Mouse (Mus musculus) hindbrain, embryonic 11.5 days (tissue): ENCODE results near the gene Btnl10. TPM values are rescaled to one million over a fixed set of nuclear protein-coding genes. Genes with fewer than 3 reads are reported as not detected.
"Not testable (repeated sequence)": the region's sequence is repeated elsewhere in the genome, so short reads cannot be mapped to it uniquely, and the experiment has no call there.

Source experiments
- ATAC-seq: fragments of 200-750 bp; cut with Nextera tagmentation; 2 replicates; pipeline ENCODE4 v1.8.0; 2017; ENCODE audit warnings: mild to moderate bottlenecking, moderate TSS enrichment, moderate library complexity; ENCODE audit not compliant: low FRiP score
- DNase-seq: peaks from one replicate; pipeline ENCODE4 v3.0.0-alpha.2; 2015; ENCODE audit warnings: low spot score
- H3K27ac ChIP-seq: fragments of 300-500 bp; sonication (generic); 2 replicates; pipeline ENCODE4 v1.5.1; 2014; ENCODE audit warnings: mild to moderate bottlenecking, low read depth, low read length
- H3K27me3 ChIP-seq: fragments of 300-500 bp; sonication (generic); 2 replicates; pipeline ENCODE4 v1.6.1; 2014; ENCODE audit warnings: mild to moderate bottlenecking, low read length, moderate library complexity, mixed read lengths; ENCODE audit not compliant: control insufficient read depth, insufficient read depth
- H3K36me3 ChIP-seq: fragments of 300-500 bp; sonication (generic); 2 replicates; pipeline ENCODE4 v1.6.1; 2014; ENCODE audit warnings: mild to moderate bottlenecking, low read length, moderate library complexity, mixed read lengths; ENCODE audit not compliant: control insufficient read depth, insufficient read depth
- H3K4me1 ChIP-seq: fragments of 300-500 bp; sonication (generic); replicated peaks from 2 replicates; pipeline ENCODE4 v1.6.1; 2014; ENCODE audit warnings: low read length, mixed read lengths; ENCODE audit not compliant: control insufficient read depth, insufficient read depth
- H3K4me2 ChIP-seq: fragments of 300-500 bp; sonication (generic); replicated peaks from 2 replicates; pipeline ENCODE4 v1.6.1; 2014; ENCODE audit warnings: mild to moderate bottlenecking, low read depth, low read length
- H3K4me3 ChIP-seq: fragments of 300-500 bp; sonication (generic); 2 replicates; pipeline ENCODE4 v1.5.1; 2014; ENCODE audit warnings: low read depth, low read length
- H3K9ac ChIP-seq: fragments of 300-500 bp; sonication (generic); 2 replicates; pipeline ENCODE4 v1.6.1; 2014; ENCODE audit warnings: low read depth, low read length
- H3K9me3 ChIP-seq: fragments of 300-500 bp; sonication (generic); 2 replicates; pipeline ENCODE4 v1.6.1; 2016; ENCODE audit warnings: low read length; ENCODE audit not compliant: control insufficient read depth
- WGBS: fragments of 180-500 bp; shearing (Covaris S2); extraction: QIAGEN DNeasy Blood & Tissue Kit; methylation state at CpG from one replicate; pipeline ENCODE4 v1.1.7; 2014; 5-methylcytosine and 5-hydroxymethylcytosine counted together
- polyA plus RNA-seq: library from polyadenylated mRNA; unstranded; fragments of >200 nt; fragmentation: Nextera tagmentation; extraction: Ambion mirVana; gene quantifications from 2 replicates; pipeline ENCODE4 v1.2.1, GENCODE M21; 2014

Btnl10 gene
- polyA plus RNA-seq, 1 experiment from 2014 or later, result not detected

DNA sequence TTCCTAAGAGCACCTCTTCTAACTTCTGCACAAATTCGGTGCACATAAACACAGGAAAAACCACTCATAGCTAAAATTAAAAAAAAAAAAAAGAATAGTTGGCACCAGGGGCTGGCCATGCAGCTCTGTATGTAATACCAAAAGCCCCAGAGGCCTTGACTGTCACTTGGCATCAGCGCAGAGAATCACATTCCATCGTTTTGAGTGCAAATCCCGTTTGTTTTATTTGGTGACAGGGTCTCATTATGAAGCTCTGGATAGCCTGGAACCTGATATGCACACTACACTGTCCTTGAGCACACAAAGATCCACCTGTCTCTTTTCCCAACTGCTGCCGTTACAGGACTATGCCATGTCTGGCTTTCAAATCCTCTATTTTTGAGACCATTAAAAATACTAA is 33.5 kb downstream of the Btnl10 start:
- ATAC-seq (no peak), DNase-seq (no peak)
- Histone ChIP-seq H3K27me3 (no peaks in the 10 kb centered on the region), H3K27ac (no peak overlapping the region), H3K36me3 (no peaks in the 10 kb centered on the region), H3K9me3 (no peaks in the 10 kb centered on the region), H3K4me3 (no peak overlapping the region), H3K4me1 (no peaks in the 10 kb centered on the region), H3K9ac (no peak overlapping the region), H3K4me2 (no peak overlapping the region)
- 72% methylated on average over 5 of the region's 5 CpGs for WGBS

DNA sequence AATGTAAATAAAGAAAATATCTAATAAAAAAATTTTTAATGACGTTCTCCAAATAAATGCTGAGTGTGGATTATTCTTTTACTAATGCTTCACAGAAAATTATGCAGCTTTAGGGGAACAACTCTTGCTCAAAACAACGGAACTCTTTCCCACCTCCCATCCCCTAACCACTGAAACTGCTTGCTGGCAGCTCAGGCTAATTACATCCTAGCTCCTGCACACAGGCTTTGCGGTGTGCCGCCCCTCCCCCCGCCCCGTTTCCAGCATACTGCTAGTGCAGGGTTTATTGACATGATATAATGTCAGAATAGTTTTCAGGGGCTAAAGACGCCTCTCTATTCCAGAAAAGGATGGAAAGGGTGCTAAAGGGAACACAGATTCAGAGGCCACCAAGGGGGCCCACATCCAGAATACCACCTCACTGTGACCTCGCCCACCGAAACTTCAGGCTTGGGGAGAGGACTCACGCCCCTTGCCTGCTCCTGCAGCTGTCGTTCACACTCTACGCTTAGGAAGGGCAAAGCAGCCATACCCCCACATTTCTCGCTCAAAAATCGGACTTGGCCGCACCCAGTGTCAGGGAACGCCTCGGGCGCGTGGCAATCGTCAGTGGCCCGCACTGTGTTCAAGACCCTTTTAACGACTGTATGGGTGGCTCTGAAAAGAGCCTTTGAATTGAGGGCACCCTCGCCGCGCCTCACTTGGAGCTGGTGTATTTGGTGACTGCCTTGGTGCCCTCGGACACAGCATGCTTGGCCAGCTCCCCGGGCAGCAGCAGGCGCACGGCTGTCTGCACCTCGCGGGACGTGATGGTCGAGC is 35.9 kb downstream of the Btnl10 start:
- under 1% methylated on average over 33 of the region's 33 CpGs for WGBS
- no peaks in the 10 kb centered on the region for H3K9me3 ChIP-seq
- H3K4me1 ChIP-seq, result peaks cover 5% of the 10 kb centered on the region
- ATAC-seq, result peak; percentile 45; the same call in 1 of the 2 replicates
- H3K36me3 ChIP-seq, result no peaks in the 10 kb centered on the region
- H3K27me3 ChIP-seq, result no peaks in the 10 kb centered on the region
- peak overlapping the region; percentile 84 for H3K9ac ChIP-seq
- H3K4me3 ChIP-seq, result peak overlapping the region; percentile 67
- peak overlapping the region; percentile 96 for H3K4me2 ChIP-seq
- peak; percentile 78 for DNase-seq
- H3K27ac ChIP-seq, result peak overlapping the region; percentile 99

DNA sequence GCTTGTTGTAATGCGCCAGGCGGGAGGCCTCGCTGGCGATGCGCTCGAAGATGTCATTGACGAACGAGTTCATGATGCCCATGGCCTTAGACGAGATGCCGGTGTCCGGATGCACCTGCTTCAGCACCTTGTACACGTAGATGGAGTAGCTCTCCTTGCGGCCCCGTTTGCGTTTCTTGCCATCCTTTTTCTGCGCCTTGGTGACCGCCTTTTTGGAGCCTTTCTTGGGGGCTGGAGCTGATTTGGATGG is 36.4 kb downstream of the Btnl10 start:
- H3K27ac ChIP-seq, result peak overlapping the region; percentile 99
- peak overlapping the region; percentile 96 for H3K4me2 ChIP-seq
- H3K4me1 ChIP-seq, H3K27me3 ChIP-seq, H3K36me3 ChIP-seq, DNase-seq, ATAC-seq, H3K9me3 ChIP-seq: not testable (repeated sequence)
- peak overlapping the region; percentile 67 for H3K4me3 ChIP-seq
- H3K9ac ChIP-seq, result peak overlapping the region; percentile 84
- 0% methylated on average over 14 of the region's 17 CpGs for WGBS

DNA sequence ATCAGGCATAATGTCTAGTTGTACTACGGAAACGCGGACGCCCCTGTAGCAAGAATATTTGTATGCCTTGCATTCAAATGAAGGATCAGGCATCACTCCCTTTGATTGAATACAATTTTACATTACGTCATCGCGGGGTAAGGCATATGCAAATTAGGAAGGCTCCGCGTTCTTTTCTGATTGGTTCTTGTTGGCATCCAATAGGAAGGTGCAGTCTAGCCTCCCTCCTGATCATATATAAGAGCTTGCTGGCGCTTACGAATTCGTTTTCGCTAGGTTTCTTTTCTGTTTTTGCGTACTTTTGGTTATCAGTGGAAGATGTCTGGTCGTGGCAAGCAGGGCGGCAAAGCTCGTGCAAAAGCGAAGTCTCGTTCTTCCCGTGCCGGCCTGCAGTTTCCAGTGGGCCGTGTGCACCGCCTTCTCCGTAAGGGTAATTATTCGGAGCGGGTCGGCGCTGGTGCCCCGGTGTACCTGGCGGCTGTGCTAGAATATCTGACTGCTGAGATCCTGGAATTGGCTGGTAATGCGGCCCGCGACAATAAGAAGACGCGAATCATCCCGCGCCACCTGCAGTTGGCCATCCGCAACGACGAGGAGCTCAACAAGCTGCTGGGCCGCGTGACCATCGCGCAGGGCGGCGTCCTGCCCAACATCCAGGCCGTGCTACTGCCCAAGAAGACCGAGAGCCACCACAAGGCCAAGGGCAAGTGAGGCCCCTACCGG is 36.9 kb downstream of the Btnl10 start, which contains the start of the genes Hist3h2a and Trim17:
Hist3h2a (plus strand) TSS at position 266 of the 723 bp plus-strand sequence.
Trim17 (plus strand) TSS at position 266 of the 723 bp plus-strand sequence.
- Histone ChIP-seq H3K36me3 (no peaks in the 10 kb centered on the region), H3K27me3 (no peaks in the 10 kb centered on the region), H3K4me2 (peak within 1 kb of the TSS; percentile 96), H3K27ac (peak within 1 kb of the TSS; percentile 99), H3K9me3 (no peaks in the 10 kb centered on the region), H3K9ac (peak within 1 kb of the TSS; percentile 84), H3K4me1 (peaks cover 5% of the 10 kb centered on the region), H3K4me3 (peak within 1 kb of the TSS; percentile 67)
- ATAC-seq (peak; percentile 92), DNase-seq (peak; percentile 89)
- WGBS, result under 1% methylated on average over 49 of the region's 49 CpGs

DNA sequence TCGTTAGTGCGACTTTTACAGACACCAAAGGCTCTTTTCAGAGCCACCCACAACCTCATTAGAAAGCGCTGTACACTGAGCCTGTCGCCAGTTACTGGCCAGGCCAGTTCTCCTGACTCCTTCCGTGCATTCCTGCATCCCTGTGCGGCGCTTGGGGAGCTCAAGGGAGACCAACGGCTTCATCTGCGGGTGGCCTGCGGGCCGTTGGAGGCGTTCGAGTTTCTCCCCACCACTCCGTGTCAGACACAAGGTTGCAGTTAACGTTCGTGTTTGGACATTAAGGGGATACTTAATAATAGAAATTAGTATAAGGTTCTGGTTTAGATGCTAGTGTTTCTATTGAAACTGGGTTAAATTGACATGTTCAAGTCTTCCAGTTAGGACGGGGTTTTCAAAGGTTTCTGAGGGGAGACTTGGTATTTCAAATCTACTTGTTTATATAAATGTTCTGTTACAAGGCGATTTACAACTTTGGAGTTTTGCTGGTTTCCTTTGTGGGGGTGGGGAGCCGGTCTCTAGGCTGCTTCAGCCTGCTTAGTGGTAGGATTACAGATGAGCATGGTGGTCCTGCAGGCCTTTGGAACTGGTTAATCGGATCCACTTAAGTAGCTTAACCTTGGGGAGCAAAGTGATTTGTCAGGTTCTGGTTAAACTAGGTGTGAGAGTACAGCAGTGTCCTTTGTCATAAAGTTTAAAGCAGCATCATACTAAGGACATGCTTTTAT is 37.6 kb downstream of the Btnl10 start:
- no peaks in the 10 kb centered on the region for H3K36me3 ChIP-seq
- no peaks in the 10 kb centered on the region for H3K27me3 ChIP-seq
- under 1% methylated on average over 20 of the region's 20 CpGs for WGBS
- peak overlapping the region; percentile 81 for H3K4me2 ChIP-seq
- peak; percentile 57 for DNase-seq
- ATAC-seq, result no peak; the same call in 1 of the 2 replicates
- peak overlapping the region; percentile 99 for H3K27ac ChIP-seq
- peak overlapping the region; percentile 67 for H3K4me3 ChIP-seq
- H3K4me1 ChIP-seq, result peaks cover 5% of the 10 kb centered on the region
- H3K9ac ChIP-seq, result peak overlapping the region; percentile 76
- H3K9me3 ChIP-seq, result no peaks in the 10 kb centered on the region

DNA sequence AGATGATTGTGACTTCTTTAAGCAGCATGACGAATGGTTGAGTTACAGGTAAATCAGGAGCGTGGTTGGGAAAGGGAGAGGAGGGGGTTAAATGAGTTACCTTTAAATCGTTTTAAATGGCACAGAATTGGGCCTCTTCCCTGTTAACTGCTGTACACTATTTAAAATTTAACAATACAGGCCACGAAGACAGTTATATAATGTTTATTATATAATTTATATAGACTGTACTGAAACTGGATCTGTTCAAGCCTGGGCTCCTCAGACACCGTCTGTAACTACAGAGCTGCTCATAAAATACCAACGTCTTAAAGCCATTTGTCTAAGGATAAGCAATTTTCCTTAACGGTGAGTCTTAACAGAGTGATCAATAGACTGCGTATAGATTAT is 38.2 kb downstream of the Btnl10 start:
- Histone ChIP-seq H3K27me3 (no peaks in the 10 kb centered on the region), H3K9ac (peak overlapping the region; percentile 76), H3K27ac (0 out of 2 replicates have a peak overlapping the region, but pooled peaks have one; percentile 99), H3K4me1 (peaks cover 5% of the 10 kb centered on the region), H3K9me3 (no peaks in the 10 kb centered on the region), H3K4me2 (peak overlapping the region; percentile 81), H3K36me3 (no peaks in the 10 kb centered on the region), H3K4me3 (peak overlapping the region; percentile 67)
- ATAC-seq (no peak), DNase-seq (peak; percentile 10)
- WGBS, result 46% methylated on average over 8 of the region's 8 CpGs

DNA sequence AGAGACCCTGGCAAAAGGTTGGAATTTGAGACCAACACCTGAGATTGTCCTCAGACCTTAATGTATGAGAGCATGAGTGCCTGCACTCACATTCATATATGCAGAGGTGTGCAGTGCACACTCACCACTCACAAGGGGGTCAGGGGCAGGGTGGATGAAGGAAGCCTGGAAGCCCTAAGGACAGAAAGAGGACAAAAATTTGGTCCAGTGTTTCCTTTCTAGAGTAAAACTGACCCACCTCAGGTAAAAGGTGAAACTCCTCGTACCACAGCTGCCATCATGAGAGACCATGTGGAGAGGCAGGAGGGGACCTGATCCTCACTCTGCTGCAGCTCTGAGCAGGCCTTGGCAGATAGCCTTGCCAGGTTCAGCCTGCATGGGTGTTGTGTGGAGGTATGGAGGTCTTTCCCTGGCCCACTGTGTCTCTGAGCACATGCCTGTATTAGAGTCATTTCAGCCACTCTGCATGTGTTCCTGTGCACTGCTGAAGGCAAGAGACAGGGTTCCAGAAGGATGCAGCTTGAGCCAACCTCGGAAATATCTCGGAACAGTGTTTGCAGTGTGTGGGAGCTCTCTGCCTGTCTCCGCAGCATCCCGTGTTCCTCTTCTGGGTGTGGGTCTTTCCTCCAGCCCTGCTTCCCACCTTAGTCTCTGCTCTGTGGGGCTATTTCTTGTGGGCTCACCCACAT is 39.7 kb downstream of the Btnl10 start:
- Histone ChIP-seq H3K27me3 (peaks cover 6% of the 10 kb centered on the region), H3K27ac (no peak overlapping the region), H3K36me3 (no peaks in the 10 kb centered on the region), H3K4me2 (peak overlapping the region; percentile 81), H3K9ac (peak overlapping the region; percentile 11; the same call in 1 of the 2 replicates), H3K9me3 (no peaks in the 10 kb centered on the region), H3K4me1 (peaks cover 5% of the 10 kb centered on the region), H3K4me3 (0 out of 2 replicates have a peak overlapping the region, but pooled peaks have one; percentile 10)
- 94% methylated on average over 5 of the region's 5 CpGs for WGBS
- ATAC-seq (no peak), DNase-seq (no peak)

DNA sequence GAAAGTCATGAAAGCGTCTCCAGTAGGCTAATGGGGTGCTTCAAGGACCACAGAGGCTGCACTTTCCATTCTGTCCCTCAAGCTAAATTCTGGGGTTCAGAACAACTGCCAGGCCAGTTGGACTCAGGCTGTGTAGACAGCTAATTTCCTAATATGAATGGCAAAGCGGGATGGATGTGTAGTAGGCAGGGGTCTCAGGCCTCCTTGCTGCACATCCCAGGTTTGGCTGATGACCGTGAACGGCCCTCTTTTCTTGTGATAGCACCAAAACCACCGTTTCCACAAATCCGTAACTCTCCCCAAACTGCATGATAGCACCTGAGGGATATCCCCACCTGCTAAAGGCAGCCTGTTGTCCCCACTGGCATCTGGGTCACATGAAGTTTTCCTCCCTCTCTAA is 40.8 kb downstream of the Btnl10 start:
- Histone ChIP-seq H3K4me1 (peaks cover 6% of the 10 kb centered on the region), H3K4me3 (no peak overlapping the region), H3K27me3 (peaks cover 6% of the 10 kb centered on the region), H3K9ac (no peak overlapping the region), H3K9me3 (no peaks in the 10 kb centered on the region), H3K27ac (no peak overlapping the region), H3K4me2 (no peak overlapping the region), H3K36me3 (no peaks in the 10 kb centered on the region)
- ATAC-seq (no peak), DNase-seq (no peak)
- WGBS, result 86% methylated on average over 6 of the region's 6 CpGs
